Mouse (Mus musculus): Measurements from ENCODE around the gene AI464131.

GRCm38 (mm10) chr4:41469199-41469598, 33.7 kb downstream of the AI464131 start:
- TF ChIP-seq GATA1 (IDR thresholded peaks at IDR 0.05; ENCODE audit: borderline replicate concordance, low read length) (no peak), FLI1 (IDR thresholded peaks at IDR 0.05; ENCODE audit: low read length) (no peak)

Data from megakaryocyte, embryonic 14.5 days (primary cell).